Mouse (Mus musculus): ENCODE data around the gene Clip1. TPM values are rescaled to one million over a fixed set of nuclear protein-coding genes. Genes with fewer than 3 reads are reported as not detected.

Clip1 gene
- total and polyA plus RNA-seq, 2 experiments from 2014 or later = 73.1 to 102 TPM

- Histone ChIP-seq H3K36me3 (ENCODE audit: insufficient read depth) (no peaks in the 10 kb centered on the region), H3K4me1 (ENCODE audit: insufficient read depth) (no peaks in the 10 kb centered on the region), H3K27ac (ENCODE audit: low read depth, low read length) (no peak overlapping the region), H3K9me3 (ENCODE audit: low read length) (no peaks in the 10 kb centered on the region), H3K9ac (no peak overlapping the region), H3K27me3 (ENCODE audit: insufficient read depth, low read length) (no peaks in the 10 kb centered on the region), H3K4me2 (ENCODE audit: low read depth) (no peak overlapping the region), H3K4me3 (ENCODE audit: low read depth, low read length) (no peak overlapping the region)
- no peak for DNase-seq
- no peak for ATAC-seq
- WGBS = 76% methylated on average over 3 of the region's 3 CpGs
- no peak for TF ChIP-seq CTCF (IDR thresholded peaks at IDR 0.05; ENCODE audit: low read depth)
Measured at GRCm38 (mm10) chr5:123671473-123671820, 13.0 kb downstream of the Clip1 start.

GRCm38 (mm10) chr5:123670800-123671472 is 13.5 kb downstream of the Clip1 start:
- DNase-seq (no peak), ATAC-seq (no peak)
- Histone ChIP-seq H3K4me2 (ENCODE audit: low read depth) (no peak overlapping the region), H3K9me3 (ENCODE audit: low read length) (no peaks in the 10 kb centered on the region), H3K36me3 (ENCODE audit: insufficient read depth) (no peaks in the 10 kb centered on the region), H3K4me1 (ENCODE audit: insufficient read depth) (no peaks in the 10 kb centered on the region), H3K4me3 (ENCODE audit: low read depth, low read length) (no peak overlapping the region), H3K27ac (ENCODE audit: low read depth, low read length) (no peak overlapping the region), H3K27me3 (ENCODE audit: insufficient read depth, low read length) (no peaks in the 10 kb centered on the region), H3K9ac (no peak overlapping the region)
- TF ChIP-seq CTCF (IDR thresholded peaks at IDR 0.05; ENCODE audit: low read depth) = no peak
- WGBS = 53% methylated on average over 14 of the region's 14 CpGs

GRCm38 (mm10) chr5:123669991-123670799 is 14.2 kb downstream of the Clip1 start:
- Histone ChIP-seq H3K36me3 (ENCODE audit: insufficient read depth) (no peaks in the 10 kb centered on the region), H3K27ac (ENCODE audit: low read depth, low read length) (no peak overlapping the region), H3K4me3 (ENCODE audit: low read depth, low read length) (no peak overlapping the region)

GRCm38 (mm10) chr5:123667915-123668314 is 16.5 kb downstream of the Clip1 start:
- no peak for DNase-seq
- no peak for TF ChIP-seq CTCF (IDR thresholded peaks at IDR 0.05; ENCODE audit: low read depth)
- 88% methylated on average over 12 of the region's 12 CpGs for WGBS

More at GRCm38 (mm10) chr5:123669991-123670799, 14.2 kb downstream of the Clip1 start:
- Histone ChIP-seq H3K4me1 (ENCODE audit: insufficient read depth) (no peaks in the 10 kb centered on the region), H3K9me3 (ENCODE audit: low read length) (no peaks in the 10 kb centered on the region), H3K27me3 (ENCODE audit: insufficient read depth, low read length) (no peaks in the 10 kb centered on the region), H3K4me2 (ENCODE audit: low read depth) (no peak overlapping the region), H3K9ac (no peak overlapping the region)
- DNase-seq (no peak), ATAC-seq (no peak)
- 75% methylated on average over 9 of the region's 9 CpGs for WGBS
- no peak for TF ChIP-seq CTCF (IDR thresholded peaks at IDR 0.05; ENCODE audit: low read depth)

GRCm38 (mm10) chr5:123665956-123666355 is 18.5 kb downstream of the Clip1 start:
- Histone ChIP-seq H3K36me3 (ENCODE audit: insufficient read depth) (no peaks in the 10 kb centered on the region), H3K9me3 (ENCODE audit: low read length) (no peaks in the 10 kb centered on the region), H3K9ac (no peak overlapping the region), H3K4me2 (ENCODE audit: low read depth) (no peak overlapping the region), H3K27ac (ENCODE audit: low read depth, low read length) (no peak overlapping the region), H3K4me1 (ENCODE audit: insufficient read depth) (no peaks in the 10 kb centered on the region), H3K27me3 (ENCODE audit: insufficient read depth, low read length) (no peaks in the 10 kb centered on the region), H3K4me3 (ENCODE audit: low read depth, low read length) (no peak overlapping the region)
- no peak for ATAC-seq
- WGBS = 89% methylated on average over 7 of the region's 7 CpGs
- DNase-seq = no peak
- no peak for TF ChIP-seq CTCF (IDR thresholded peaks at IDR 0.05; ENCODE audit: low read depth)

More at GRCm38 (mm10) chr5:123667915-123668314, 16.5 kb downstream of the Clip1 start:
- Histone ChIP-seq H3K27ac (ENCODE audit: low read depth, low read length) (no peak overlapping the region), H3K4me1 (ENCODE audit: insufficient read depth) (no peaks in the 10 kb centered on the region), H3K27me3 (ENCODE audit: insufficient read depth, low read length) (no peaks in the 10 kb centered on the region), H3K9me3 (ENCODE audit: low read length) (no peaks in the 10 kb centered on the region), H3K4me2 (ENCODE audit: low read depth) (no peak overlapping the region), H3K9ac (no peak overlapping the region), H3K36me3 (ENCODE audit: insufficient read depth) (no peaks in the 10 kb centered on the region), H3K4me3 (ENCODE audit: low read depth, low read length) (no peak overlapping the region)
- no peak for ATAC-seq

- ATAC-seq (no peak), DNase-seq (no peak)
- H3K36me3 ChIP-seq (ENCODE audit: insufficient read depth) = no peaks in the 10 kb centered on the region
- no peaks in the 10 kb centered on the region for H3K9me3 ChIP-seq (ENCODE audit: low read length)
- no peak overlapping the region for H3K4me2 ChIP-seq (ENCODE audit: low read depth)
- no peaks in the 10 kb centered on the region for H3K4me1 ChIP-seq (ENCODE audit: insufficient read depth)
- H3K27ac ChIP-seq (ENCODE audit: low read depth, low read length) = no peak overlapping the region
- no peak overlapping the region for H3K4me3 ChIP-seq (ENCODE audit: low read depth, low read length)
- no peak for TF ChIP-seq CTCF (IDR thresholded peaks at IDR 0.05; ENCODE audit: low read depth)
- 84% methylated on average over 7 of the region's 7 CpGs for WGBS
- no peak overlapping the region for H3K9ac ChIP-seq
- no peaks in the 10 kb centered on the region for H3K27me3 ChIP-seq (ENCODE audit: insufficient read depth, low read length)
Measured at GRCm38 (mm10) chr5:123664329-123664728, 20.1 kb downstream of the Clip1 start.

GRCm38 (mm10) chr5:123662059-123662458 is 22.4 kb downstream of the Clip1 start:
- Histone ChIP-seq H3K4me1 (ENCODE audit: insufficient read depth) (no peaks in the 10 kb centered on the region), H3K27ac (ENCODE audit: low read depth, low read length) (peak overlapping the region; percentile 50; the same call in 1 of the 2 replicates), H3K27me3 (ENCODE audit: insufficient read depth, low read length) (no peaks in the 10 kb centered on the region), H3K9ac (no peak overlapping the region), H3K36me3 (ENCODE audit: insufficient read depth) (no peaks in the 10 kb centered on the region), H3K9me3 (ENCODE audit: low read length) (no peaks in the 10 kb centered on the region), H3K4me3 (ENCODE audit: low read depth, low read length) (no peak overlapping the region), H3K4me2 (ENCODE audit: low read depth) (no peak overlapping the region)
- no peak for TF ChIP-seq CTCF (IDR thresholded peaks at IDR 0.05; ENCODE audit: low read depth)
- WGBS = 73% methylated on average over 9 of the region's 9 CpGs
- DNase-seq = no peak
- no peak for ATAC-seq

All from forebrain, postnatal 0 days (tissue).